Mouse (Mus musculus) lung, embryonic 15.5 days (tissue): ENCODE measurements at regions not wholly inside any gene's neighbourhood (a gene's known extent, or its start where the extent isn't known, plus 50 kb on each side); places are given as distances from the start of the nearest gene placed in this dataset.

Experiments used
- ATAC-seq: fragments of 200-750 bp; cut with Nextera tagmentation; 2 replicates; pipeline ENCODE4 v1.8.0; 2017; ENCODE audit warnings: moderate number of reproducible peaks, borderline replicate concordance; ENCODE audit not compliant: low FRiP score, low TSS enrichment; ENCODE audit errors: extremely low read depth
- H3K27ac ChIP-seq: fragments of 300-500 bp; sonication (generic); 2 replicates; pipeline ENCODE4 v1.5.1; 2015; ENCODE audit warnings: moderate library complexity, mild to moderate bottlenecking, inconsistent platforms
- H3K27me3 ChIP-seq: fragments of 300-500 bp; sonication (generic); 2 replicates; pipeline ENCODE4 v1.6.1; 2015; ENCODE audit warnings: inconsistent platforms
- H3K36me3 ChIP-seq: fragments of 300-500 bp; sonication (generic); 2 replicates; pipeline ENCODE4 v1.6.1; 2015; ENCODE audit warnings: inconsistent platforms
- H3K4me1 ChIP-seq: fragments of 300-500 bp; sonication (generic); 2 replicates; pipeline ENCODE4 v1.6.1; 2015; ENCODE audit warnings: inconsistent platforms
- H3K4me2 ChIP-seq: fragments of 300-500 bp; sonication (generic); 2 replicates; pipeline ENCODE4 v1.6.1; 2015; ENCODE audit warnings: inconsistent platforms, mild to moderate bottlenecking, moderate library complexity
- H3K4me3 ChIP-seq: fragments of 300-500 bp; sonication (generic); 2 replicates; pipeline ENCODE4 v1.5.1; 2015; ENCODE audit warnings: mild to moderate bottlenecking, inconsistent platforms
- H3K9ac ChIP-seq: fragments of 300-500 bp; sonication (generic); 2 replicates; pipeline ENCODE4 v1.6.1; 2015; ENCODE audit warnings: inconsistent platforms
- H3K9me3 ChIP-seq: fragments of 300-500 bp; sonication (generic); 2 replicates; pipeline ENCODE4 v1.6.1; 2016; ENCODE audit warnings: inconsistent platforms
- WGBS: fragments of 180-500 bp; shearing (Covaris S2); methylation state at CpG from one replicate; pipeline ENCODE4 v1.1.7; 2015; 5-methylcytosine and 5-hydroxymethylcytosine counted together

DNA sequence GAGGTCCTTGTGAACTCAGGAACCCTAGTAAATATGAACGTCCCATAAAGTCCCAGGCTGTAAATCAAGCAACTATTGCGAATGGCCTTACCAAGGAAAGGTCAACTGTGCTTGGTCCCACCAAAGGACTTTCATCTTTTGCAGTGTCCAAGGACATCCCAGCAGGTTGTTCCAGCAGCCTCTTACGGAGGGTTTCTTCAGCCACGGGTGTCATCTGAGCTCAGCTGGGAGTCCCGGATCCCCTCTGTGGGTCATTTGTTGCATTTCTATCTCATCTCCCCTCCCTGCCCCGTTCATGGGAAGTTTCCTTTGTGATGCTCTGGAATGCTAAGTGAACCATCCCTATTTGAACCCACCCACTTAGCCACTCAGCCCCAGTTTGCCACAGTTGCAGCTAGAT, 184.3 kb downstream of the Snx10 start:
- Histone ChIP-seq H3K27ac (no peak overlapping the region), H3K36me3 (no peaks in the 10 kb centered on the region), H3K4me1 (peaks cover 27% of the 10 kb centered on the region), H3K27me3 (no peaks in the 10 kb centered on the region), H3K9ac (no peak overlapping the region), H3K4me3 (no peak overlapping the region), H3K4me2 (no peak overlapping the region), H3K9me3 (no peaks in the 10 kb centered on the region)
- ATAC-seq, result no peak
- 47% methylated on average over 6 of the region's 6 CpGs for WGBS

DNA sequence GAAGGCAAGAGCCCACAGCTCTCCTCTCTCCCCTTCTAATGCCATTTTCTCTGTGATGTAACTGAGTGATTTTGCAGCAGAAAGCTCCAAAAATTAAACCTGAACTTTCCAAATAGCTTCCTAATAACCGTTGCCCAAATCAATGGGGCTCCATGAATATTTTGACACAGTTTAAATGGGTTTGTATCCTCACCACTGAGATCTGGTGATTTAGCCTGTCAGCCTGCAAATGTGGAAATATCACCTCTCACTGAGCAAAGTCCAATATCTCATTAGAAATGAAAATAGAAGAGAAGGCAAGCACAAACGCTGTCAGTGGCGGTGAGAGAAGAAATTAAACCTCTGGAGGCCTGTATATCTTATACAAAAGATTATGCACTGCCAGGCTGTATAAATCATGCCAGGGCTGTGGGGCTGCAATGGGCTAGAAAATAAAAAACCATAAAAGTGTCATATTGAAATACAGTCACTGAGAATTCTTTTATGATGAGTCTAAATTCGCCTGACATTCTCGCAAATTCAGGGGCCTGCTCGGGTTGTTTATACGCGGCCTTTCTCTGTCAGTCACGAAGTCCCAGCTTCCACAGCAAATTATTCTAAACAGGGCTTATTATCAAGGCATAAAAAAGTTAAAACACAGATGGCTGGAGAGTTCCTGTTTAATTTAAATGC, 185.1 kb downstream of the Snx10 start:
- Histone ChIP-seq H3K4me1 (peaks cover 27% of the 10 kb centered on the region), H3K4me3 (no peak overlapping the region), H3K27me3 (no peaks in the 10 kb centered on the region), H3K4me2 (0 out of 2 replicates have a peak overlapping the region, but pooled peaks have one; percentile 8), H3K9ac (no peak overlapping the region), H3K27ac (no peak overlapping the region), H3K36me3 (no peaks in the 10 kb centered on the region), H3K9me3 (no peaks in the 10 kb centered on the region)
- no peak for ATAC-seq
- 55% methylated on average over 9 of the region's 9 CpGs for WGBS

DNA sequence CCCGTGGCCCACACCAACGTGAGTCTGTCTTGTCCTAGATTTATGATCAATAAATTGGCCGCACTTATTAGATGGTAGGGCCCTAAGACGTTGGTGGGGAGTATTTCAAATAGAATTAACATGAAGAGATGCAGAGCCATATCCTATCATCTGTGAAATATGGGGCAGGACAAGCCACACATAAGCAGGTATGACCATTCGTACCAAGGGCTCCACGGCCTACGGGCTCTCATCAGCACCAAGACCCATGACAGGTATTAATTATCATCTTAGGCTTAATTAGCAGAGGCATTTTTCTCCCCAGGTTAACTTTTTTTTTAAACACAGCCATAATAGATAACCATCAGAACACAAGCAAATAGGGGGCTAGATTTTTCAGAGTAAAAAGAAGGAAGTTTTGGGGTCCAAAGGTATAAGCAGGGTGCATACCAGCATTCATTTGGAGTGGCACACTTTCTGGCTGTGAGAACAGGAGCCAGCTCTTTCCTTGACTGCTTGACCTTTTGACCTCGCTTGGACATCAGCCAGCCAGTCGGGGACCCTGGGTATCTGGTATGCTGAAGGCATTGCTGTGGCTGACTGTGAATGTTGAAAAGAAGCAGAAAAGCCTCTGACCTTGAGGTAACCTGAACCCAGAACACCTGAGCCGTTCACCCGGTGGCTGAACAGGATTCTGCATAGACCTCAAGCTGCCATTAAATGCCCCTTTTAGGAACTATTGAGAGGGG, 185.8 kb downstream of the Snx10 start:
- H3K4me1 ChIP-seq, result peaks cover 27% of the 10 kb centered on the region
- no peak for ATAC-seq
- H3K27ac ChIP-seq, result 0 out of 2 replicates have a peak overlapping the region, but pooled peaks have one; percentile 66
- no peaks in the 10 kb centered on the region for H3K27me3 ChIP-seq
- no peak overlapping the region for H3K9ac ChIP-seq
- 36% methylated on average over 11 of the region's 11 CpGs for WGBS
- no peak overlapping the region for H3K4me3 ChIP-seq
- H3K4me2 ChIP-seq, result peak overlapping the region; percentile 8; the same call in 1 of the 2 replicates
- H3K36me3 ChIP-seq, result no peaks in the 10 kb centered on the region
- H3K9me3 ChIP-seq, result no peaks in the 10 kb centered on the region

DNA sequence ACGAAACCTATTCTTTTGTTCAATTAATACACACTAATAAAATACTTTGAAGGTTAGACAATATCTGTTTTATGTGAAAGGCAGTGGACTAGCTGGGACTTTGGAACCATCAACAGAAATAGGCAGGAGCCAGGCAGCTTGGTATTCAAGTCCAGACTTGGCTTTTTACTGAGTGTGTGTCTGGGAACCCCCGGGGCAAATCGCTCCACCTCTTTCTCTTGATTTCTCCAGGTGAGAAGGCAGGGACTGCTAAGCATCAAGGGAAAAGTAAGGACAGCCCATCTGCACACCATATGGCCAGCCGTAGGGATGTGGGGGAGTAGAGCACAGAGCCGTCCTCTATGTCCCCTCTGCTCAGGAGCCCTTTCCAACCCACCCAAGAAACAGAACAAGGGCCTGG, 186.5 kb downstream of the Snx10 start:
- H3K9ac ChIP-seq, result no peak overlapping the region
- ATAC-seq, result peak; percentile 42; the same call in 1 of the 2 replicates
- H3K27ac ChIP-seq, result peak overlapping the region; percentile 66
- H3K27me3 ChIP-seq, result no peaks in the 10 kb centered on the region
- no peak overlapping the region for H3K4me3 ChIP-seq
- no peak overlapping the region; the same call in 1 of the 2 replicates for H3K4me2 ChIP-seq
- no peaks in the 10 kb centered on the region for H3K36me3 ChIP-seq
- no peaks in the 10 kb centered on the region for H3K9me3 ChIP-seq
- H3K4me1 ChIP-seq, result peaks cover 27% of the 10 kb centered on the region
- WGBS, result 72% methylated on average over 5 of the region's 5 CpGs

DNA sequence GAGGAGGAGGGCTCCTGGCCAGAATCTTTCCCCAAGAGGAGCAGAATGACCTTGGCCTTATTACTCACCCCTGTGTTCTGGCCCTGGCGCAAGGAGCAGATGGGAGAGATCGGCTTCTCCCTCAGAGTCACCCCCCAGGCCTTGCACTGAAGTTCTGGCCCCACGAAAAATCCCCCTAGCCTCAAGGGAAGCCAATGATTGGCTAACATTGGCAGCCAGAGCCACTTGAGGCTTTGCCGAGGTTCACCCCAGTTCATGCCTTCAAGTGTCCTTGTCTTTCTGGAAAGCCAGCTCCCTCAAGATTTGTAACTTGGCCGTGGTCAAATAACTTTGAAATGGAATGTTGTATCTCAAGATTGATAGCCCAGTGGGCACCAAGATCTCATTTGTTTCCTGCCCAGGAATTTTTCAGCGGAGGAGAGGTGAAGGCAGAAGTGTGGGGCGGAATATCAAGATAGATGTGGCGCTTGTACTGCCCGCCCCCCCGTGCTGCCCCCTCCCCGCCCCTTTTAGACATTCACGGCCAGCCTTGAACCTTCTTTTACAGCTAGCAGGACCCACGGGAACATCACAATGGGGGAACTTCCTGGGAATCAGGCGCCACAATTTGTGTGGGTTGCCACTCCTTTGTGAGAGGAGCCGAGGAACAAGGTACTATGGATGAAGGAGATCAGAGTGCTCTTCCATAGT, 187.4 kb downstream of the Snx10 start:
- Histone ChIP-seq H3K4me2 (peak overlapping the region; percentile 32), H3K27me3 (no peaks in the 10 kb centered on the region), H3K4me1 (peaks cover 32% of the 10 kb centered on the region), H3K9ac (no peak overlapping the region), H3K36me3 (no peaks in the 10 kb centered on the region), H3K9me3 (no peaks in the 10 kb centered on the region), H3K4me3 (no peak overlapping the region), H3K27ac (peak overlapping the region; percentile 90)
- peak; percentile 55 for ATAC-seq
- WGBS, result 43% methylated on average over 15 of the region's 15 CpGs

DNA sequence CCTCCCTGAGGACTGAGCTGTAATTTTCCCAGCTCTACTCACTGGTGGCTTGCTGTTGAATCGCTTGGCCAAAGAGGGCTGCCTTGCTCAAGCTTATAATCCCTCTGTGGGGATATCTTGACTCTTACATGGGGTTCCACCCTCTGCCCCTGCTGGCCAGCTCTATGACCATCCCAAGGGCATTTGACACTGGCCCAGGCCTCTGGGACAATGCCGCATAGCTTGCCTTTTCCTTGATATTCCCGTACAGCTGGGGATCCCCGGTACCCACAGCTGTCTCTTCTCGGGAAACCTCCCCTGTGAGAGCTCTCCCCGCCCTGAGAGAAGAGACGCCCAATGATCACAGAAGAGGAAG, 187.9 kb downstream of the Snx10 start:
- Histone ChIP-seq H3K4me2 (peak overlapping the region; percentile 22; the same call in 1 of the 2 replicates), H3K4me3 (no peak overlapping the region), H3K27ac (peak overlapping the region; percentile 90), H3K4me1 (peaks cover 32% of the 10 kb centered on the region), H3K9me3 (no peaks in the 10 kb centered on the region), H3K36me3 (no peaks in the 10 kb centered on the region), H3K27me3 (no peaks in the 10 kb centered on the region), H3K9ac (no peak overlapping the region)
- WGBS, result 74% methylated on average over 7 of the region's 7 CpGs
- no peak for ATAC-seq

DNA sequence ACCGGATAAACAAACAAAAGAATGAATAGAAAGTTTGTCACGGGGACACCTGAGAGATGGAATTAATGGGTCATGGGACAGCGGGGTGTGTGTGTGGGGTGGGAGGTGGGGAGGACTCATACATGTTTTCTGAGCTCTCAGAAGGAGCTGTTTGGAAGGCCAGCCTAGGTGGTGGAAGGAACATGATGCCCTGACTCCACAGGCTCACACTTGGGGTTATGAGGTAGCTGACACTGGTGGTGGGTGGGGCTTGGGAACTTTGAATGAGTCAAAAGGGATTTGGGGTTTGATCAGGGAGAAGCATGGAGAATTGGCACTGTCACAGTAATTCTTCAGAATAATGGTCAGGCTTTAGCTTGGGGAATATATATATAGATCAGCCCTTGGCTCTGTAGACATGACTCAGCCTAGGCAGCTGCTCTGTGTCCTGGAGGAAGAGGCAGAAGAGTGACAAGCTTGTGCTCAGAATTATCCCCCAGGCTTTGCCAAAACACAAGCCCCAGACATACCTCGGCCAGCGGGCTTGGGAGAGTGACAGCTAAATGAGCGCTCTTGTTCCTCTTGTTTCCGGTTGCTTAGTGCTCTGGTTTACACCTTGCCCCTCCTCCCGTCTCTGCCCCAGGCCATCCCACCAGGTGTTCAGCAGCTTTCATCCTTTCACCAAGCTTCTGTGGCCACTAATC, 191.6 kb downstream of the Snx10 start:
- ATAC-seq, result no peak
- peaks cover 20% of the 10 kb centered on the region for H3K4me1 ChIP-seq
- H3K9me3 ChIP-seq, result no peaks in the 10 kb centered on the region
- H3K27ac ChIP-seq, result no peak overlapping the region
- whole genome bisulfite sequencing, result 32% methylated on average over 8 of the region's 8 CpGs
- no peaks in the 10 kb centered on the region for H3K36me3 ChIP-seq
- no peak overlapping the region for H3K4me3 ChIP-seq
- H3K27me3 ChIP-seq, result no peaks in the 10 kb centered on the region
- no peak overlapping the region for H3K4me2 ChIP-seq
- H3K9ac ChIP-seq, result no peak overlapping the region

DNA sequence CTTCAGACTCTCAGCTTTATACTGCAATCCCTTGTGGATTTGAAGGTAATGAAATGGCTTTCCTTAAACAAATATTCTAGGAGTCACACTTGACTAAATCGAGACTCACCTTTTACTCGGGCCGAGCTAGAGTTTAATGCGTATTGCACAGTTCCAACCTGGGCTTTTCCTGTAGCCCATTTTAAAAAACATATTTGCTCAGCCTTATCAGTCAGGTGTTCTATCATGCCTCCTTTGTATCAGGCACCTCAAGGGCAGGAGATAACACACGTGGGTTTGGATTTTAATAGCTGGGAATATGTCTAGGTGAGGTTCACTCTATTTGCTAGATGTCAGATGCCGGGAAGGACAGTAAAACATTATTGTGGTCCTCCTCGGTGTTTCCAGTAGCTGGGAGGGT, 193.7 kb downstream of the Snx10 start:
- Histone ChIP-seq H3K27ac (no peak overlapping the region), H3K36me3 (no peaks in the 10 kb centered on the region), H3K4me3 (no peak overlapping the region), H3K4me2 (no peak overlapping the region), H3K27me3 (no peaks in the 10 kb centered on the region), H3K4me1 (peaks cover 22% of the 10 kb centered on the region), H3K9ac (no peak overlapping the region), H3K9me3 (no peaks in the 10 kb centered on the region)
- 54% methylated on average over 7 of the region's 7 CpGs for WGBS
- ATAC-seq, result no peak

DNA sequence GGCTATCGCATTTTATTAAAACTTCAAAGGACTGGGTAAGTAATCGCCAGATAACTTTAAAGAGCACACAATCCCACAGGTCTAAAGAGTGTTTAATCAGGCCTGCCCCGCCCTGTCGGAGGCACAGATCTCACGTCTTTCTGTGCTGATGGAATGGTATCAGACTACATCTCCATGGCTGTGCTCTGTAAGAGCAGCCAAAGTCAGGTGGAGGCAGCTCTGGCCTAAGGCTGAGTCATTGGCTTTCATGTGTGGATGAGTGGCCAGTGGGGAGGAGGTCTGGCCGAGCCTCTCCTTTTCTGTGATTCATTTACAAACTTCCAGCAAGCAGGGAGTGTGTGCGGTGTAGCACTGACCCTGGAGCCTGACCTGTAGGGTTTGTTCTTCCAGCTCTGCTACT, 197.0 kb downstream of the Snx10 start:
- H3K4me3 ChIP-seq, result no peak overlapping the region
- no peak overlapping the region for H3K4me2 ChIP-seq
- H3K36me3 ChIP-seq, result no peaks in the 10 kb centered on the region
- H3K4me1 ChIP-seq, result peaks cover 18% of the 10 kb centered on the region
- no peaks in the 10 kb centered on the region for H3K27me3 ChIP-seq
- peak overlapping the region; percentile 63; the same call in 1 of the 2 replicates for H3K27ac ChIP-seq
- no peaks in the 10 kb centered on the region for H3K9me3 ChIP-seq
- ATAC-seq, result peak; percentile 89
- no peak overlapping the region for H3K9ac ChIP-seq
- 47% methylated on average over 7 of the region's 7 CpGs for WGBS

DNA sequence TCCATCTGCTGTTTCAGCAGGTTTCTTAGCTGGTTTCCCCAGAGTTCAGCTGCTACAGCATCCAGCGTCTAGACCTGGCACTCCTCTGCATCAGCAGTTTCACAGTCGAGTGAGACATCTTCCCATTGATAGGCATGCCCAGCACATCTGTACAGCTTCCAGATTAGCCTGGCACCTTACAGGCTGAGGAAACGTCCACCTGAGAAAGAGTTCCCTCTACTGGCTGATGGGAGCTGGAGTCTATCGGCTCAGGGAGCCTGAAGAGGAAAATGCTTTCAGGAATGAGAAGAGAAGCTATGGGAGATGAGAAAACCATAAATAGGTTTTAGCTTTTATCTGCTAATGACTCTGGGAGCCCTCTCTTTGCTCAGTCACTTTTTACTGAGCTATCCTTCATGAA, 199.4 kb downstream of the Snx10 start:
- ATAC-seq, result no peak
- no peak overlapping the region for H3K27ac ChIP-seq
- no peak overlapping the region for H3K4me2 ChIP-seq
- H3K27me3 ChIP-seq, result no peaks in the 10 kb centered on the region
- H3K4me3 ChIP-seq, result no peak overlapping the region
- peaks cover 17% of the 10 kb centered on the region for H3K4me1 ChIP-seq
- no peaks in the 10 kb centered on the region for H3K9me3 ChIP-seq
- WGBS, result 32% methylated on average over 4 of the region's 4 CpGs
- no peaks in the 10 kb centered on the region for H3K36me3 ChIP-seq
- H3K9ac ChIP-seq, result no peak overlapping the region

DNA sequence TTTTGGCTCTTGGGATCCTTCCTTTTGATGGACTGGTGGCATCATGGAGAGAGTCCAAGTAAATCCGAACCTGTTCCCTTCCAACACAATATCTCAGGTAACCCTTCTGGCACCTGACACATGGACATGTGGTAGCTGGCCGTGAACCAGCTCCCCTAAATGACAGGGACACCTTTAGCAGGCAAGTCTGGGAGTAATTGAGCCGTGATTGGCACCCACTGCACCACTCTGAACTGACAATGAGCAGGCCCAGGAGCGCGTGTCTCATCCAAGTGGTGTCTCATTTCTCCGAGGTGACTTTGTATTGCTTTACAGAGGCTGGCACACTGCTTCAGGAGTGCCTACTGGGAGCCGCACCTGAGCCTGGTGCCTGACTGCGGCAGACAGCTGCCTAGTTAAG, 203.5 kb downstream of the Snx10 start:
- H3K27ac ChIP-seq, result no peak overlapping the region

More for the DNA sequence above, 203.5 kb downstream of the Snx10 start:
- Histone ChIP-seq H3K4me1 (0 out of 2 replicates have a peak, but pooled peaks cover 2% of the 10 kb centered on the region), H3K9me3 (no peaks in the 10 kb centered on the region), H3K36me3 (no peaks in the 10 kb centered on the region), H3K4me2 (no peak overlapping the region), H3K4me3 (no peak overlapping the region), H3K27me3 (no peaks in the 10 kb centered on the region), H3K9ac (no peak overlapping the region)
- 83% methylated on average over 8 of the region's 8 CpGs for WGBS
- ATAC-seq, result no peak
